Mouse (Mus musculus): ENCODE data around the gene Man1a.

DNA sequence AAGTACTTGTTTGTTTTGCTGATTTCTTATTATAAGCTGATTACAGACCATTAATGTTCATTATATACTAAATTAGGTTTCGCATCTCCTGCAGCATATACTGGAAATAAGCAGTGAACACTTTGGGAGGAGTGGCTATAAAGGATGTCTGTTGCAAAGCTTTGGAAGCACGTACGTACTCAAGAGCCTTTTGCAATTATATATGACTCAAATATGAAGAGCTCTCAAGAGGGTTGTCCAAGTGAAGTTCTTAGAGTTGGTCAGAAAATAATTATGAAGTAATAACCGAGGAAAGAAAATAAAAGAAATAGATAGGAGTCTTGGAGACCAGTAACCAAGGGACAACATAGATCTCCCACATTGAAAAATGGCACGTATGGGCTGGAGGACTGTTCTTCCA is 189.9 kb downstream of the Man1a start:
- TF ChIP-seq CTCF (IDR thresholded peaks at IDR 0.05; ENCODE audit: low read depth) (no peak), EP300 (optimal IDR thresholded peaks at IDR 0.05) (no peak)

Data from stomach, postnatal 0 days (tissue).